Mouse (Mus musculus) megakaryocyte progenitor cell, adult 5-6 weeks (primary cell): ENCODE data around the gene Kcnk7. TPM values are rescaled to one million over a fixed set of nuclear protein-coding genes. Genes with fewer than 3 reads are reported as not detected.

Source experiments
- ATAC-seq: replicated peaks from 2 replicates; pipeline ENCODE4 v1.8.0; 2016; ENCODE audit warnings: mild to moderate bottlenecking, moderate TSS enrichment, inconsistent platforms; ENCODE audit not compliant: poor library complexity
- total RNA-seq, 2 experiments: library from RNA; stranded (forward) in 1 of 2; stranded (reverse) in 1 of 2; fragments of 157-497, 149-512 nt in 1 of 2; fragments of 200-1000 nt in 1 of 2; gene quantifications; 2 replicates each; pipeline versions ENCODE4 v1.2.3 to v1.2.4; 2015 to 2017

The Kcnk7 gene
- total RNA-seq, 2 experiments from 2014 or later, result not detected

DNA sequence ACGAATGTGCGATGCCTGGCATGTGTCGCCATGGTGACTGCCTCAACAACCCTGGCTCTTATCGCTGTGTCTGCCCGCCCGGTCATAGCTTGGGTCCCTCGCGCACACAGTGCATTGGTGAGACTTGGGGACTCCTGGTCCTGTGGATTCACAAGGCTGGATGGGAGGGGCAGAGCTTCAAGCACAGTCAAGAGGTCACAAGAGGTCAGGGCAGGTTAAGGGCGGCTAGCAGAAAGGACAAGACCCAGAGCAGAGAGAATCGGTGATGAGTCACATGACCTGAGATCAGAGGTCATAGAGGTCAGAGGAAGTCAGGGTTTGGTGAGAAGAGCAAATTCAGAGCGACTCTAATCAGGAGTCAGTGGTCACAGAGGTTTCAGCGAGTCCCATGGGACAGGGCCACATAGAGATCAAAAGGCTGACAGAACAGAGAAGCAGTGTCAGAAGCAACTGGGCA lies 42.8 kb downstream of the Kcnk7 start:
- ATAC-seq, result peak; percentile 38; the same call in 1 of the 2 replicates

DNA sequence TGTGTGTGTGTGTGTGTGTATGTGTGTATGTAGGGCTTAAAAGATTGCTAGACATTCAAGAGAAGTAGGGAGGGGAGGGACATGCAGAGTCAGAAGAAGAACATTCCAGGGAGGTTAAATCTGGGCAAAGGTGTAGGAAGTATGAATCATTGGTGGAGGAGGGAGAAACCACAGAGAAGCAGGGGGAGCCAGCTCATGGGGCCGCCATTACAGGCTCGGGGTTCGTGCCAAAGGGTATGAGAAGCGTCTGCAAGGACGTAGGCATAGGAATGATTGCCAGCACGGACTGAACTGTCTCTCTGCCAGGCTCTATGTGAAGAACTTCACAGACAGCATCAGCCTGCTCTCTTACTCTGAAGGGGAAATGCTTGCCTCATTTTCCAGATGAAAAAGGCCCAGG lies 45.3 kb downstream of the Kcnk7 start:
- ATAC-seq, result no peak

DNA sequence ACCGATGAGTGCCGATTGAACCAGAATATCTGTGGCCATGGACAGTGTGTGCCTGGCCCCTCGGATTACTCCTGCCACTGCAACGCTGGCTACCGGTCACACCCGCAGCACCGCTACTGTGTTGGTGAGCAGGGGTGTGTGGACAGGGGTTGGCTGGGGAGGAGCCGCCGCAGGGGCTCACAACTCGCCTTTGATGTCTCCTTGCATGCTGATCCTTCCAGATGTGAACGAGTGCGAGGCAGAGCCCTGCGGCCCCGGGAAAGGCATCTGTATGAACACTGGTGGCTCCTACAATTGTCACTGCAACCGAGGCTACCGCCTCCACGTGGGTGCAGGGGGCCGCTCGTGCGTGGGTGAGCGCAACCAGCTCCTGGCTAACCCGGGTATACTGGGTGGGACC lies 46.8 kb downstream of the Kcnk7 start:
- ATAC-seq, result no peak

DNA sequence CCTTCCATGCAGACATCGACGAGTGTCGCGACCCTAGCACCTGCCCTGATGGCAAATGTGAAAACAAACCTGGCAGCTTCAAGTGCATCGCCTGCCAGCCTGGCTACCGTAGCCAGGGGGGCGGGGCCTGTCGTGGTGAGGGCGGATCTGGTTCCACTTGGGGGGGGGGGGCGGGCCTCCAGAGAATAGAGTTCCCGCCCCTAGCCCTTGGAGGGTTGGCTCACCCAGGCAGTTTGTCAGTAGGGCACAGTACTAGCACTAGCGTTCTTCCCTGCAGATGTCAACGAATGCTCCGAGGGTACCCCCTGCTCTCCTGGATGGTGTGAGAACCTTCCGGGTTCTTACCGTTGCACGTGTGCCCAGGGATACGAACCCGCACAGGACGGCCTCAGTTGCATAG lies 47.6 kb downstream of the Kcnk7 start:
- ATAC-seq, result peak; percentile 29; the same call in 1 of the 2 replicates

DNA sequence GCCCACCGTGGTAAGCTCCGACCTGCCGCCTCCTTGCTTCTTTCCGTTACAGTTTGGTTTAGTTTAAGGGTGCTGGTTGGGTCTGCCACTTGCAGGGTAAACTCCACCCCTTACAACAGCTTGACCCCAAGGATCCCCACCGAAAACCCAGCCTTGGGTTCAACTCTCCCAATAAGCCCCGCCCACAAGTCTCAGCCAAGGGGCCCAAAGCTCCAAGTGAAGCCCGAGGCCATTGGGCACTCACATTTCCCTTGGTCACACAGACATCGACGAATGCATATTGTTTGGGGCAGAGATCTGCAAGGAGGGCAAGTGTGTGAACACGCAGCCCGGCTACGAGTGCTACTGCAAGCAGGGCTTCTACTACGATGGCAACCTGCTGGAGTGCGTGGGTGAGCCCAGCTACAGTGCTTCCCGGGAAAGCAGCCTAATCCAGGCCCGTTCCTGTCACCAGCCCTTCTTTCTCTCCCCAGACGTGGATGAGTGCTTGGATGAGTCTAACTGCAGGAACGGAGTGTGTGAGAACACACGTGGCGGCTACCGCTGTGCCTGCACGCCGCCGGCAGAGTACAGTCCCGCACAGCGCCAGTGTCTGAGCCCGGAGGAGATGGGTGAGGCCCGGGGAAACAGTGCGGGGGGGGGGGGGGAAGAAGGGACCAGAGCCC lies 52.3 kb downstream of the Kcnk7 start:
- peak; percentile 46 for ATAC-seq

Other genes with a start within 250 kb of the Kcnk7 start
- gene Ccdc85b, start 246.5 kb upstream of the Kcnk7 start, total RNA-seq (2015), result 0.99 and 1.2 TPM in 2 replicates
- gene Ccdc85b, start 246.5 kb upstream of the Kcnk7 start, total RNA-seq (2017), result 2.5 and 3.0 TPM in 2 replicates
- 50.2 and 73.5 TPM in 2 replicates for gene Fibp, start 243.8 kb upstream of the Kcnk7 start, total RNA-seq (2015)
- 107 and 197 TPM in 2 replicates for gene Fibp, start 243.8 kb upstream of the Kcnk7 start, total RNA-seq (2017)
- 0.47 and 0.83 TPM in 2 replicates for gene Ctsw, start 235.9 kb upstream of the Kcnk7 start, total RNA-seq (2015)
- 0.44 and 0.79 TPM in 2 replicates for gene Ctsw, start 235.9 kb upstream of the Kcnk7 start, total RNA-seq (2017)
- gene Efemp2, start 230.4 kb upstream of the Kcnk7 start, total RNA-seq (2015), result 0.54 TPM in 1 of 2 replicates, not detected in the other
- gene Efemp2, start 230.4 kb upstream of the Kcnk7 start, total RNA-seq (2017), result not detected in 2 replicates
- 20.4 and 28.8 TPM in 2 replicates for gene Mus81, start 216.0 kb upstream of the Kcnk7 start, total RNA-seq (2015)
- 10.3 and 11.6 TPM in 2 replicates for gene Mus81, start 216.0 kb upstream of the Kcnk7 start, total RNA-seq (2017)
- gene Cfl1, start 213.9 kb upstream of the Kcnk7 start, total RNA-seq (2015), result 1,737 and 1,793 TPM in 2 replicates
- gene Cfl1, start 213.9 kb upstream of the Kcnk7 start, total RNA-seq (2017), result 1,233 and 1,355 TPM in 2 replicates
- 0.66 and 1.7 TPM in 2 replicates for gene 1700020D05Rik, start 200.6 kb upstream of the Kcnk7 start, total RNA-seq (2015)
- gene 1700020D05Rik, start 200.6 kb upstream of the Kcnk7 start, total RNA-seq (2017), result 1.5 TPM in 1 of 2 replicates, not detected in the other
- 0.73 and 2.8 TPM in 2 replicates for gene Snx32, start 193.8 kb upstream of the Kcnk7 start, total RNA-seq (2015)
- 1.7 and 1.9 TPM in 2 replicates for gene Snx32, start 193.8 kb upstream of the Kcnk7 start, total RNA-seq (2017)
- not detected in 2 replicates for gene Ovol1, start 143.7 kb upstream of the Kcnk7 start, total RNA-seq (2015)
- gene Ovol1, start 143.7 kb upstream of the Kcnk7 start, total RNA-seq (2017), result not detected in 2 replicates
- gene Ap5b1, start 136.3 kb upstream of the Kcnk7 start, total RNA-seq (2015), result 8.9 and 10.5 TPM in 2 replicates
- 7.4 and 9.6 TPM in 2 replicates for gene Ap5b1, start 136.3 kb upstream of the Kcnk7 start, total RNA-seq (2017)
- gene Rnaseh2c, start 102.5 kb upstream of the Kcnk7 start, total RNA-seq (2015), result 80.3 and 150 TPM in 2 replicates
- 83.2 and 112 TPM in 2 replicates for gene Rnaseh2c, start 102.5 kb upstream of the Kcnk7 start, total RNA-seq (2017)
- gene Kat5, start 94.1 kb upstream of the Kcnk7 start, total RNA-seq (2015), result 35.1 and 40.2 TPM in 2 replicates
- gene Kat5, start 94.1 kb upstream of the Kcnk7 start, total RNA-seq (2017), result 51.8 and 60.1 TPM in 2 replicates
- 37.2 and 40.0 TPM in 2 replicates for gene Rela, start 66.9 kb upstream of the Kcnk7 start, total RNA-seq (2015)
- 36.4 and 43.2 TPM in 2 replicates for gene Rela, start 66.9 kb upstream of the Kcnk7 start, total RNA-seq (2017)
- gene Sipa1, start 40.7 kb upstream of the Kcnk7 start, total RNA-seq (2015), result 16.4 and 24.2 TPM in 2 replicates
- gene Sipa1, start 40.7 kb upstream of the Kcnk7 start, total RNA-seq (2017), result 19.2 and 24.0 TPM in 2 replicates
- 13.0 and 16.1 TPM in 2 replicates for gene Map3k11, start 15.6 kb upstream of the Kcnk7 start, total RNA-seq (2015)
- 19.2 and 22.9 TPM in 2 replicates for gene Map3k11, start 15.6 kb upstream of the Kcnk7 start, total RNA-seq (2017)
- 21.6 and 24.5 TPM in 2 replicates for gene Pcnx3, start 15.5 kb upstream of the Kcnk7 start, total RNA-seq (2015)
- gene Pcnx3, start 15.5 kb upstream of the Kcnk7 start, total RNA-seq (2017), result 15.6 and 15.7 TPM in 2 replicates
- gene Ehbp1l1, start 21.9 kb downstream of the Kcnk7 start, total RNA-seq (2015), result 7.9 and 8.1 TPM in 2 replicates
- 27.2 and 30.3 TPM in 2 replicates for gene Ehbp1l1, start 21.9 kb downstream of the Kcnk7 start, total RNA-seq (2017)
- gene Fam89b, start 25.3 kb downstream of the Kcnk7 start, total RNA-seq (2015), result 40.5 and 42.3 TPM in 2 replicates
- 20.3 and 22.9 TPM in 2 replicates for gene Fam89b, start 25.3 kb downstream of the Kcnk7 start, total RNA-seq (2017)
- gene Ltbp3, start 36.5 kb downstream of the Kcnk7 start, total RNA-seq (2015), result 6.1 and 7.6 TPM in 2 replicates
- gene Ltbp3, start 36.5 kb downstream of the Kcnk7 start, total RNA-seq (2017), result 2.7 and 5.6 TPM in 2 replicates
- gene Scyl1, start 67.1 kb downstream of the Kcnk7 start, total RNA-seq (2015), result 15.7 and 19.9 TPM in 2 replicates
- gene Scyl1, start 67.1 kb downstream of the Kcnk7 start, total RNA-seq (2017), result 23.9 and 28.2 TPM in 2 replicates
- 15.7 and 16.3 TPM in 2 replicates for gene Frmd8, start 170.9 kb downstream of the Kcnk7 start, total RNA-seq (2015)
- 16.2 and 17.7 TPM in 2 replicates for gene Frmd8, start 170.9 kb downstream of the Kcnk7 start, total RNA-seq (2017)
- 28.7 and 30.5 TPM in 2 replicates for gene Slc25a45, start 173.4 kb downstream of the Kcnk7 start, total RNA-seq (2015)
- 30.2 and 39.5 TPM in 2 replicates for gene Slc25a45, start 173.4 kb downstream of the Kcnk7 start, total RNA-seq (2017)
- 0.32 and 0.81 TPM in 2 replicates for gene Tigd3, start 189.8 kb downstream of the Kcnk7 start, total RNA-seq (2015)
- 1.5 and 2.8 TPM in 2 replicates for gene Tigd3, start 189.8 kb downstream of the Kcnk7 start, total RNA-seq (2017)
- 47.6 and 50.3 TPM in 2 replicates for gene Dpf2, start 208.6 kb downstream of the Kcnk7 start, total RNA-seq (2015)
- 65.1 and 83.0 TPM in 2 replicates for gene Dpf2, start 208.6 kb downstream of the Kcnk7 start, total RNA-seq (2017)
- not detected in 2 replicates for gene Cdc42ep2, start 220.4 kb downstream of the Kcnk7 start, total RNA-seq (2015)
- gene Cdc42ep2, start 220.4 kb downstream of the Kcnk7 start, total RNA-seq (2017), result 0.07 TPM in 1 of 2 replicates, not detected in the other